Mouse (Mus musculus): ENCODE results near the gene Akr1cl. TPM values are rescaled to one million over a fixed set of nuclear protein-coding genes. Genes with fewer than 3 reads are reported as not detected.
"Not testable (repeated sequence)": the region's sequence is repeated elsewhere in the genome, so short reads cannot be mapped to it uniquely, and the experiment has no call there.

Gene Akr1cl
- polyA plus RNA-seq (2015; fragmentation: Nextera tagmentation; extraction: Ambion mirVana) = 0.09 TPM in 1 of 2 replicates, not detected in the other

- Histone ChIP-seq H3K27me3 (no peaks in the 10 kb centered on the region), H3K9me3 (replicated peaks) (no peaks in the 10 kb centered on the region), H3K36me3 (no peaks in the 10 kb centered on the region), H3K27ac (replicated peaks) (no peak within 1 kb of the TSS), H3K4me2 (replicated peaks) (no peak within 1 kb of the TSS), H3K4me1 (no peaks in the 10 kb centered on the region), H3K4me3 (replicated peaks) (no peak within 1 kb of the TSS), H3K9ac (no peak within 1 kb of the TSS)
- ATAC-seq (ENCODE audit: insufficient number of reproducible peaks, low FRiP score, low TSS enrichment, low read depth) = no peak
These were observed at the start of gene Akr1cl for GRCm38 (mm10) chr1:65032641-65033040. Gene Akr1cl (minus strand): TSS chr1:65032759.

GRCm38 (mm10) chr1:65082188-65082587 lies 49.6 kb upstream of the Akr1cl start, which contains the start of gene Crygb:
Gene Crygb (minus strand): TSS chr1:65082288.
- H3K4me2 ChIP-seq (replicated peaks) = 0 out of 2 replicates have a peak within 1 kb of the TSS, but pooled peaks have one; percentile 21
- no peaks in the 10 kb centered on the region for H3K27me3 ChIP-seq
- H3K4me1 ChIP-seq = peaks cover 3% of the 10 kb centered on the region; the same call in 1 of the 2 replicates
- no peak within 1 kb of the TSS for H3K9ac ChIP-seq
- no peak for ATAC-seq (ENCODE audit: insufficient number of reproducible peaks, low FRiP score, low TSS enrichment, low read depth)
- H3K9me3 ChIP-seq (replicated peaks) = no peaks in the 10 kb centered on the region
- no peak within 1 kb of the TSS for H3K27ac ChIP-seq (replicated peaks)
- no peaks in the 10 kb centered on the region for H3K36me3 ChIP-seq
- 27% methylated on average over 7 of the region's 7 CpGs for WGBS
- no peak within 1 kb of the TSS for H3K4me3 ChIP-seq (replicated peaks)

- no peaks in the 10 kb centered on the region for H3K36me3 ChIP-seq
- H3K4me2 ChIP-seq (replicated peaks) = no peak overlapping the region
- H3K27ac ChIP-seq (replicated peaks) = no peak overlapping the region
- 12% methylated on average over 5 of the region's 5 CpGs for WGBS
- ATAC-seq (ENCODE audit: insufficient number of reproducible peaks, low FRiP score, low TSS enrichment, low read depth) = no peak
- no peak overlapping the region for H3K9ac ChIP-seq
- H3K4me1 ChIP-seq = no peaks in the 10 kb centered on the region
- no peak overlapping the region for H3K4me3 ChIP-seq (replicated peaks)
- H3K9me3 ChIP-seq (replicated peaks) = no peaks in the 10 kb centered on the region
- no peaks in the 10 kb centered on the region for H3K27me3 ChIP-seq
These were observed 43.0 kb upstream of the Akr1cl start for GRCm38 (mm10) chr1:65075607-65076006.

- WGBS = 54% methylated on average over 6 of the region's 6 CpGs
- no peak for ATAC-seq (ENCODE audit: insufficient number of reproducible peaks, low FRiP score, low TSS enrichment, low read depth)
These were observed 41.0 kb upstream of the Akr1cl start, which contains the start of gene Crygc for GRCm38 (mm10) chr1:65073589-65073988. Gene Crygc (minus strand): TSS chr1:65073689.

GRCm38 (mm10) chr1:65067842-65068241 lies 35.3 kb upstream of the Akr1cl start:
- Histone ChIP-seq H3K36me3 (no peaks in the 10 kb centered on the region), H3K4me2 (replicated peaks) (no peak overlapping the region), H3K9ac (no peak overlapping the region), H3K27ac (replicated peaks) (no peak overlapping the region), H3K9me3 (replicated peaks) (no peaks in the 10 kb centered on the region), H3K4me3 (replicated peaks) (no peak overlapping the region), H3K27me3 (no peaks in the 10 kb centered on the region), H3K4me1 (no peaks in the 10 kb centered on the region)
- no peak for ATAC-seq (ENCODE audit: insufficient number of reproducible peaks, low FRiP score, low TSS enrichment, low read depth)

More at GRCm38 (mm10) chr1:65073589-65073988, 41.0 kb upstream of the Akr1cl start, which contains the start of gene Crygc:
- Histone ChIP-seq H3K4me2 (replicated peaks) (no peak within 1 kb of the TSS), H3K36me3 (no peaks in the 10 kb centered on the region), H3K27ac (replicated peaks) (no peak within 1 kb of the TSS), H3K27me3 (no peaks in the 10 kb centered on the region), H3K9me3 (replicated peaks) (no peaks in the 10 kb centered on the region), H3K9ac (no peak within 1 kb of the TSS), H3K4me1 (no peaks in the 10 kb centered on the region), H3K4me3 (replicated peaks) (no peak within 1 kb of the TSS)

GRCm38 (mm10) chr1:65064201-65064600 lies 31.6 kb upstream of the Akr1cl start:
- 84% methylated on average over 15 of the region's 15 CpGs for WGBS
- H3K27me3 ChIP-seq = no peaks in the 10 kb centered on the region
- no peak overlapping the region for H3K27ac ChIP-seq (replicated peaks)
- H3K4me3 ChIP-seq (replicated peaks) = no peak overlapping the region
- H3K4me2 ChIP-seq (replicated peaks) = no peak overlapping the region
- ATAC-seq (ENCODE audit: insufficient number of reproducible peaks, low FRiP score, low TSS enrichment, low read depth) = no peak
- no peaks in the 10 kb centered on the region for H3K9me3 ChIP-seq (replicated peaks)
- H3K9ac ChIP-seq = no peak overlapping the region
- no peaks in the 10 kb centered on the region for H3K4me1 ChIP-seq
- no peaks in the 10 kb centered on the region for H3K36me3 ChIP-seq

- no peaks in the 10 kb centered on the region for H3K36me3 ChIP-seq
- H3K9ac ChIP-seq = no peak within 1 kb of the TSS
- H3K9me3 ChIP-seq (replicated peaks) = no peaks in the 10 kb centered on the region
- H3K27ac ChIP-seq (replicated peaks) = no peak within 1 kb of the TSS
- H3K4me1 ChIP-seq = no peaks in the 10 kb centered on the region
- no peak within 1 kb of the TSS for H3K4me3 ChIP-seq (replicated peaks)
- ATAC-seq (ENCODE audit: insufficient number of reproducible peaks, low FRiP score, low TSS enrichment, low read depth) = no peak
- no peak within 1 kb of the TSS for H3K4me2 ChIP-seq (replicated peaks)
- WGBS = 87% methylated on average over 8 of the region's 8 CpGs
- no peaks in the 10 kb centered on the region for H3K27me3 ChIP-seq
These were observed 30.8 kb upstream of the Akr1cl start, which contains the start of gene Crygd for GRCm38 (mm10) chr1:65063352-65063751. Gene Crygd (minus strand): TSS chr1:65063452.

GRCm38 (mm10) chr1:65052140-65052539 lies 19.6 kb upstream of the Akr1cl start:
- Histone ChIP-seq H3K9ac (no peak overlapping the region), H3K4me3 (replicated peaks) (no peak overlapping the region), H3K4me1 (no peaks in the 10 kb centered on the region), H3K4me2 (replicated peaks) (no peak overlapping the region), H3K36me3 (no peaks in the 10 kb centered on the region), H3K27me3 (no peaks in the 10 kb centered on the region), H3K27ac (replicated peaks) (no peak overlapping the region), H3K9me3 (replicated peaks) (no peaks in the 10 kb centered on the region)
- no peak for ATAC-seq (ENCODE audit: insufficient number of reproducible peaks, low FRiP score, low TSS enrichment, low read depth)
- 21% methylated on average over 2 of the region's 2 CpGs for WGBS

GRCm38 (mm10) chr1:65051696-65052095 lies 19.1 kb upstream of the Akr1cl start:
- H3K9me3 ChIP-seq (replicated peaks) = no peaks in the 10 kb centered on the region
- H3K9ac ChIP-seq = no peak overlapping the region
- no peaks in the 10 kb centered on the region for H3K4me1 ChIP-seq
- WGBS = 52% methylated on average over 7 of the region's 7 CpGs
- no peak overlapping the region for H3K4me2 ChIP-seq (replicated peaks)
- no peak overlapping the region for H3K4me3 ChIP-seq (replicated peaks)
- H3K27ac ChIP-seq (replicated peaks) = no peak overlapping the region
- H3K27me3 ChIP-seq = no peaks in the 10 kb centered on the region
- H3K36me3 ChIP-seq = no peaks in the 10 kb centered on the region
- ATAC-seq (ENCODE audit: insufficient number of reproducible peaks, low FRiP score, low TSS enrichment, low read depth) = no peak

GRCm38 (mm10) chr1:65050952-65051351 lies 18.4 kb upstream of the Akr1cl start, which contains the start of gene Cryge:
Gene Cryge (minus strand): TSS chr1:65051149.
- WGBS = 87% methylated on average over 12 of the region's 12 CpGs
- H3K36me3 ChIP-seq; H3K9ac ChIP-seq; H3K4me2 ChIP-seq (replicated peaks); H3K4me1 ChIP-seq; H3K9me3 ChIP-seq (replicated peaks); ATAC-seq (ENCODE audit: insufficient number of reproducible peaks, low FRiP score, low TSS enrichment, low read depth); H3K27me3 ChIP-seq; H3K4me3 ChIP-seq (replicated peaks); H3K27ac ChIP-seq (replicated peaks): not testable (repeated sequence)

- Histone ChIP-seq H3K4me2 (replicated peaks) (no peak overlapping the region), H3K27ac (replicated peaks) (no peak overlapping the region), H3K27me3 (no peaks in the 10 kb centered on the region), H3K9ac (no peak overlapping the region), H3K36me3 (no peaks in the 10 kb centered on the region), H3K4me1 (no peaks in the 10 kb centered on the region), H3K9me3 (replicated peaks) (no peaks in the 10 kb centered on the region), H3K4me3 (replicated peaks) (no peak overlapping the region)
- WGBS = 52% methylated on average over 12 of the region's 12 CpGs
- no peak for ATAC-seq (ENCODE audit: insufficient number of reproducible peaks, low FRiP score, low TSS enrichment, low read depth)
These were observed 16.2 kb upstream of the Akr1cl start for GRCm38 (mm10) chr1:65048781-65049180.

- 31% methylated on average over 8 of the region's 8 CpGs for whole genome bisulfite sequencing
- Histone ChIP-seq H3K4me2 (replicated peaks) (no peak overlapping the region), H3K27ac (replicated peaks) (no peak overlapping the region), H3K4me3 (replicated peaks) (no peak overlapping the region), H3K9me3 (replicated peaks) (no peaks in the 10 kb centered on the region), H3K4me1 (no peaks in the 10 kb centered on the region), H3K36me3 (no peaks in the 10 kb centered on the region), H3K27me3 (no peaks in the 10 kb centered on the region), H3K9ac (no peak overlapping the region)
- no peak for ATAC-seq (ENCODE audit: insufficient number of reproducible peaks, low FRiP score, low TSS enrichment, low read depth)
These were observed 14.0 kb upstream of the Akr1cl start for GRCm38 (mm10) chr1:65046401-65047109.

Data from embryonic facial prominence, embryonic 15.5 days (tissue).